Mouse (Mus musculus): Measurements from ENCODE around the gene Nck2. TPM values are rescaled to one million over a fixed set of nuclear protein-coding genes. Genes with fewer than 3 reads are reported as not detected.

Nck2 gene
- polyA plus RNA-seq, 1 experiment from 2014 or later, result 45.3 TPM

DNA sequence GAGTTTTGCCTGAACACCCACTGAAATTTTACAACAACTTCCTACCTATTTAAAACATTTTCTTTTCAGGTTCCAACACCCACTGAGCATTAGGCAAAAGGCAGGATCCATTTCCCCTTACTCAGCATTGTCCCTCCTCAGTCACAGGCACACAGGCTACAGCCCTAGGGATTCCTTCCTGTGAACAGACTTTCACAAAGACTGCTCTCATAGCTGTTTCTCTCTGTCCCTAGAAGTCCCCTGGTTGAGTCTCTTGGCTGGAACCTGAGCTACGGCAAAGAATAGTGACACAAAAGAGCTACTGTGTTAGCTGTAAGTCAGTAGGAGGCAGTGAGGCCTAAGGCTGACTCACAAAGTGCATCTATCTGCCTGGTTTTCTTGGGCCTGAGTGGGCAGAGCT lies 139.2 kb downstream of the Nck2 start:
- no peak overlapping the region for H3K9ac ChIP-seq
- no peaks in the 10 kb centered on the region for H3K36me3 ChIP-seq
- H3K9me3 ChIP-seq, result no peaks in the 10 kb centered on the region; the same call in 1 of the 2 replicates
- ATAC-seq (ENCODE audit: low FRiP score, low read depth), result no peak
- H3K4me2 ChIP-seq (replicated peaks), result no peak overlapping the region
- H3K27ac ChIP-seq, result no peak overlapping the region; the same call in 1 of the 2 replicates
- H3K4me1 ChIP-seq, result no peaks in the 10 kb centered on the region
- H3K27me3 ChIP-seq, result no peaks in the 10 kb centered on the region
- WGBS, result 79% methylated on average over 1 of the region's 1 CpGs
- no peak overlapping the region for H3K4me3 ChIP-seq

DNA sequence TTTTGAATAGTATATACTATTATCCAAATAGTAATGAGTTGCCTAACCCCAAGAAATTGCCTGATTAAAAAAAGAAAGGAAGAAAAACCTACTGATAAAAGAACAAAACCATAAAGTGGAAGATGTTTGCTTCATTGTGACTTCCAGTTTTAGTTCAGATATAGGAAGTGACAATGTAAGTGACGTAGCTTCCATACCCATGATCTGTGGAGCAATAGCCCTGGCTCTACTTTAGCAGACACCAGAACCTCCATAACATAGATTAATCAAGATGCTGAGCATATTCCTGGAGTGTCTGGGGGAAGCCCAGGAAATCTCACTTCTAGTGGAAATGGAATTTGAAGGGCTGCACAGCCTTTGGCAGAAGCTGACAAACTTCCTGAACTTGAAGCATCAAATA lies 144.6 kb downstream of the Nck2 start:
- Histone ChIP-seq H3K27ac (no peak overlapping the region), H3K36me3 (no peaks in the 10 kb centered on the region), H3K9ac (no peak overlapping the region), H3K9me3 (no peaks in the 10 kb centered on the region), H3K4me3 (no peak overlapping the region), H3K4me1 (peaks cover 9% of the 10 kb centered on the region), H3K4me2 (replicated peaks) (no peak overlapping the region), H3K27me3 (no peaks in the 10 kb centered on the region)
- WGBS, result 86% methylated on average over 1 of the region's 1 CpGs
- no peak for ATAC-seq (ENCODE audit: low FRiP score, low read depth)

DNA sequence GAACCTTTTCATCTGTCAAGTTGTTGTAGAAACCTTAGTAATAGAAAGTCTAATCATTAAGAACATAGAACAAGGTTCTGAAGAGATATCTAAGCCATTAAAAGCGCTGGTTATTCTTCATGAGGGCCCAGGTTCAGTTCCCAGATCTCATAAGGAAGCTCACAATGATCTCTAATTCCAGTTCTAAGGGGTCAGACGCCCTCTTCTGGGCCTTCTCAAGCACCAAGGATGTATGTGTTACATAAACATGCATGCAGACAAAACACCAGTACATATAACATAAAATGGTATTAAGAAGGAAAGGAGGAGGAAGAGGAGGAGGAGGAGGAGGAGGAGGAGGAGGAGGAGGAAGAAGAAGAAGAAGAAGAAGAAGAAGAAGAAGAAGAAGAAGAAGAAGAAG lies 145.5 kb downstream of the Nck2 start:
- 71% methylated on average over 2 of the region's 2 CpGs for WGBS
- Histone ChIP-seq H3K27me3 (no peaks in the 10 kb centered on the region), H3K4me1 (peaks cover 15% of the 10 kb centered on the region), H3K4me3 (no peak overlapping the region), H3K4me2 (replicated peaks) (no peak overlapping the region), H3K27ac (no peak overlapping the region), H3K9me3 (no peaks in the 10 kb centered on the region), H3K9ac (no peak overlapping the region), H3K36me3 (no peaks in the 10 kb centered on the region)
- no peak for ATAC-seq (ENCODE audit: low FRiP score, low read depth)

- Histone ChIP-seq H3K27ac (peak overlapping the region; percentile 34; the same call in 1 of the 2 replicates), H3K9ac (no peak overlapping the region), H3K36me3 (no peaks in the 10 kb centered on the region), H3K27me3 (no peaks in the 10 kb centered on the region), H3K4me1 (peaks cover 23% of the 10 kb centered on the region), H3K9me3 (no peaks in the 10 kb centered on the region), H3K4me3 (no peak overlapping the region), H3K4me2 (replicated peaks) (no peak overlapping the region)
- ATAC-seq (ENCODE audit: low FRiP score, low read depth), result 0 out of 2 replicates have a peak, but pooled peaks have one; percentile 15
- WGBS, result 22% methylated on average over 1 of the region's 1 CpGs
Observed at GRCm38 (mm10) chr1:43590727-43591126, 146.3 kb downstream of the Nck2 start.

DNA sequence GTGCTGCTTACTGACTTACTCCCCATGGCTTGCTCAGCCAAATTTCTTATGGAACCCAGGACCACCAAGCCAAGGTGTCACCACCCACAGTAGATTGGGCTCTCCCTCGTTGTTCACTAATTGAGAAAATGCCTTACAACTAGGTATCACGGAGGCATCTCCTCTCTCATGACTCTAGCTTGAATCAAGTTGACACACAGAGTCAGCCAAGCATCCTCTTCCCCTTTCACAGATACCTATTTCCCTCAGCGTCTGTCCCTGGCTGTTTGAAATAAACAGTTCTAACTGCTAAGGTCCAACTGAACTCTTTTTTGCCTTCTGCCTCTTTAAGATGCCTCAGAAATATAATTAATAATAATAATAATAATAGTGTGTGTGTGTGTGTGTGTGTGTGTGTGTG lies 148.7 kb downstream of the Nck2 start:
- Histone ChIP-seq H3K27me3 (no peaks in the 10 kb centered on the region), H3K9ac (no peak overlapping the region), H3K4me1 (peaks cover 23% of the 10 kb centered on the region), H3K4me2 (replicated peaks) (no peak overlapping the region), H3K36me3 (no peaks in the 10 kb centered on the region), H3K9me3 (no peaks in the 10 kb centered on the region), H3K27ac (no peak overlapping the region), H3K4me3 (no peak overlapping the region)
- no peak for ATAC-seq (ENCODE audit: low FRiP score, low read depth)
- WGBS, result 87% methylated on average over 3 of the region's 3 CpGs

DNA sequence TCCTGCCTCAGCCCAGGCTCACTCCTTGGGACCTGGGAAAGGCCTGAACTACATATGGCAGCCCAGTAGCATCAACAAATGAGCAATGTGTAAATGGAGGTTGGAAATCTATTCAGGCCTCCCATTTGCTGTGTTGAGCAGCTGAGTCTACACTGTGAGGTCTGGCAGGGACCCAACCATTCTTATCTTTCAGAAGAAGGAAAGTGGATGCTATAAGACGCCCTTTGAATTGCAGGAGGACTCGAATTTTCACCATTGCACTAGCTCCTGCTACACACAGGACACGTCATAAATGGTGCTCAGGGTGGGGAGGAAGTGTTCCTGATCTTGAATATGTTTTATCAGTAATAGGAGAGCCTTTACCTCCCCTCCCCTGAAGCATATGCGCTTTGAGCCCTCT lies 150.4 kb downstream of the Nck2 start:
- Histone ChIP-seq H3K4me2 (replicated peaks) (no peak overlapping the region), H3K9ac (no peak overlapping the region), H3K4me1 (peaks cover 23% of the 10 kb centered on the region), H3K27ac (no peak overlapping the region), H3K9me3 (no peaks in the 10 kb centered on the region), H3K36me3 (no peaks in the 10 kb centered on the region), H3K27me3 (no peaks in the 10 kb centered on the region), H3K4me3 (no peak overlapping the region)
- 60% methylated on average over 4 of the region's 4 CpGs for WGBS
- no peak for ATAC-seq (ENCODE audit: low FRiP score, low read depth)

DNA sequence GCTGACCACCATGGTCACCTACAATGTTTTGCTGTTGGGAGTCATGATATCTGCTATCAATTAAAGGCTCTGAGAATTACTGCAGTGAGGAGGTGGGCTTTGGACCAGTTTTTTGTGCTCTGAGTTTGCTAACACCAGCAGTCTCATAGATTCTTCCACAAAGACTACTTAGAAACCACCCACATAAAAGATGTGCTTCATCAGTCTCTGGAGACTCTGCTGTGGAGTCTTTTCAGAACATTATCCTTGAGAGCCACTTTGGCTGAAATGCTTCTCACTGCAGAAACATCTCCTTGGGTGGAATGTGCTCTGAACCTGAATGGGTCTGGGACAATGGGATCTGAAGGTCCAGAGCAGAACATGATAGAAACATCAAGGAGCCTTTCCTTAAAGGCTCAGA lies 153.4 kb downstream of the Nck2 start:
- Histone ChIP-seq H3K4me3 (no peak overlapping the region), H3K27me3 (no peaks in the 10 kb centered on the region), H3K27ac (no peak overlapping the region), H3K36me3 (no peaks in the 10 kb centered on the region), H3K4me1 (peaks cover 14% of the 10 kb centered on the region), H3K9me3 (peaks cover 8% of the 10 kb centered on the region; the same call in 1 of the 2 replicates), H3K9ac (no peak overlapping the region), H3K4me2 (replicated peaks) (no peak overlapping the region)
- no peak for ATAC-seq (ENCODE audit: low FRiP score, low read depth)

DNA sequence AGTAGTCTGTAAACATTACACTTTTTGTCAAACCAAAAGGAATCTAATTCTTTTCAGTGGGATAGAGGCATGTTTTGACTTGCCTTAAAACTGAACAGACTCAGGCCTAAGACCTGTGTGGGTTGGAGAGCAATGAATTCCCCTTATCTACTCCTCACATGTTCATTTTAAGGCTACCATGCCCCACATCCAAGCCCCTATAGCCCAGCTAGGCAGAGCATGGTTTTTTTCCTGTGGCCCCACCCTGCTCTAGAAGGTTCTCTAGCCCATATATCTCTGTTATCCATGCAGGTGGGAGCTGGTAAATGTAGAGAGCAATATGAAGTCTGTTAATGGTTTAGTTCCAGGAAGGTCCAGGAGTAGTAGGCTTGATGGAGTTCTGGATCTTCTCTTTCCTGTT lies 155.1 kb downstream of the Nck2 start:
- Histone ChIP-seq H3K4me3 (no peak overlapping the region), H3K9ac (no peak overlapping the region), H3K9me3 (peaks cover 8% of the 10 kb centered on the region; the same call in 1 of the 2 replicates), H3K4me1 (peaks cover 13% of the 10 kb centered on the region), H3K4me2 (replicated peaks) (no peak overlapping the region), H3K27ac (no peak overlapping the region), H3K36me3 (no peaks in the 10 kb centered on the region), H3K27me3 (no peaks in the 10 kb centered on the region)
- no peak for ATAC-seq (ENCODE audit: low FRiP score, low read depth)

GRCm38 (mm10) chr1:43601054-43601453 lies 156.7 kb downstream of the Nck2 start:
- H3K36me3 ChIP-seq, result no peaks in the 10 kb centered on the region
- no peak overlapping the region for H3K4me2 ChIP-seq (replicated peaks)
- ATAC-seq (ENCODE audit: low FRiP score, low read depth), result no peak
- no peak overlapping the region for H3K4me3 ChIP-seq
- no peak overlapping the region for H3K27ac ChIP-seq
- H3K27me3 ChIP-seq, result no peaks in the 10 kb centered on the region
- WGBS, result 36% methylated on average over 8 of the region's 8 CpGs
- peaks cover 8% of the 10 kb centered on the region; the same call in 1 of the 2 replicates for H3K9me3 ChIP-seq
- no peak overlapping the region for H3K9ac ChIP-seq
- no peaks in the 10 kb centered on the region; the same call in 1 of the 2 replicates for H3K4me1 ChIP-seq

- no peak overlapping the region for H3K9ac ChIP-seq
- H3K27ac ChIP-seq, result no peak overlapping the region
- no peaks in the 10 kb centered on the region for H3K4me1 ChIP-seq
- no peak overlapping the region for H3K4me2 ChIP-seq (replicated peaks)
- 68% methylated on average over 4 of the region's 4 CpGs for WGBS
- no peaks in the 10 kb centered on the region for H3K27me3 ChIP-seq
- H3K4me3 ChIP-seq, result no peak overlapping the region
- H3K36me3 ChIP-seq, result no peaks in the 10 kb centered on the region
- no peak for ATAC-seq (ENCODE audit: low FRiP score, low read depth)
- no peaks in the 10 kb centered on the region for H3K9me3 ChIP-seq
Observed at GRCm38 (mm10) chr1:43615948-43616347, 171.6 kb downstream of the Nck2 start.

Other genes starting within 250 kb of the Nck2 start
- gene Fhl2, start 247.6 kb upstream of the Nck2 start, polyA plus RNA-seq (2015; fragmentation: Nextera tagmentation; extraction: Ambion mirVana), result 18.3 and 19.1 TPM in 2 replicates